Mouse (Mus musculus): ENCODE results near the gene Slfn9.
"Not testable (repeated sequence)": the region's sequence is repeated elsewhere in the genome, so short reads cannot be mapped to it uniquely, and the experiment has no call there.

Slfn9 gene

DNA sequence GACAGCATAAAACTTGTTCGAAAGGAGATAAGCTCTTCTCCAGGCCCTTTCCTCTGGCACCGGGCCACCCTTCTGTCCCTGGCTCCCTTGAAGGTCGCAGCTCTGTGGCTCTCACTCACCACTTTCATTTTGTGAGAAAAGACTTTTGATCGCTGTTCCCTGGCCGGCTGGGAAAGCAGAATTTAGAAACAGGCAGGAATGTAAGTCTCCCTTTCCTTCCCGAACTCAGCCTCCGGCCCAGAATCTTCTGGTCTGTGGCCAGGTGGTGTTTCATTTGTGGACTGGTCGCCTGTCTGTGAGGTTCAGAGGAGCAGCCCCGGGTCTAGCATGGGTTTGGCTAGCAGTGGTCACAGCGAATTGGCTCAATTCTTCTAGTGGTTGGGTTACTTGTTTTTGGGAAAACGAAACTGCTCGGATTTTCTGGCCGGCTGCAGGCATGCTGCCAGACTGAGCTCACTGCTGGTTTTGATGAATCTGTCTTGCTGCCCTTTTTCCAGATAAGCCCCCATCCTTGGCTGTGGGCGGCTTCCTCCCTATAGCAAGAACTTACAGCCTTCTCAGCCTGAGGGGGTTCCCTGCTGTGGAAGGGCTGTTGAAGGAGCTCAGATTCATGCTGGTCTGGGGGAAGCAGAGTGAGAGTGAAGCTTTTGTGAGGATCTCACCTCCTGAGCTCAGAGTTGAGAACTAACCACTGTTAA is at the start of gene Slfn9:
Gene Slfn9 (minus strand): TSS at position 362 of the 698 bp plus-strand sequence.
- DNase-seq (ENCODE audit: low read depth), result no peak

DNA sequence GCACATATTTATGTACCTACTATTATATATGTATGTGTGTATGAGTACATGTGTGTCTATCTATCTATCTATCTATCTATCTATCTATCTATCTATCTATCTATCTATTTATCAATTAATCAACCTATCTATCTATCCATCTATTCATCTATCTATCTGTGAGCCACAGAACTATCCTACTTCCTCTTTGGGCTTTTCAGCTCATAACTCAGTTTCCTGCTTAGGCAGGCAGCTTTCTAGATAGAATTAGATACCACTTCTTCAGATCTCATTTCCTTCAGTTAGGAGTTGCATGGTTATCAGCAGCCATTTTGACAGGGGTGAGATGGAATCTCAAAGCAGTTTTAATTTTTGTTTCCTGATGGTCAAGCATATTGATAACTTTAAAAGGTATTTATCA is 49.4 kb upstream of the Slfn9 start:
- DNase-seq (ENCODE audit: low read depth), result no peak

DNA sequence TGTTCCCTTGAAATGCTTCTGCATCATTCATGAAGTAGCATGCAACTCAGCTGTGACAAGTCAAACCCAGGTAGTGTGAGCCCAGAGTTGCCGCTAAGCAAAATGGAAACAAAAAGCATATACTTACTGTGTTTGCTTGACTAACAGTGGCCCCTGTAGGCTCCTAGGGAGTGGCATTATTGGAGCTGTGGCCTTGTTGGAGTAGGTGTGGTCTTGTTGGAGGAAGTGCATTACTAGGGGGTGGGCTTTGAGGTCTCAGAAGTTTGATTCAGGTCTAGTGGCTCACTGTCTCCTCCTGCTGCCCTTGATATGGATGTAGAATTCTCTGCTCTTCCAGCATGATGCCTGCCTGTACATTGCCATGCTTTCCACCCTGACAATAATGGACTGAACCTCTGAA is 48.7 kb upstream of the Slfn9 start:
- no peak for DNase-seq (ENCODE audit: low read depth)

DNA sequence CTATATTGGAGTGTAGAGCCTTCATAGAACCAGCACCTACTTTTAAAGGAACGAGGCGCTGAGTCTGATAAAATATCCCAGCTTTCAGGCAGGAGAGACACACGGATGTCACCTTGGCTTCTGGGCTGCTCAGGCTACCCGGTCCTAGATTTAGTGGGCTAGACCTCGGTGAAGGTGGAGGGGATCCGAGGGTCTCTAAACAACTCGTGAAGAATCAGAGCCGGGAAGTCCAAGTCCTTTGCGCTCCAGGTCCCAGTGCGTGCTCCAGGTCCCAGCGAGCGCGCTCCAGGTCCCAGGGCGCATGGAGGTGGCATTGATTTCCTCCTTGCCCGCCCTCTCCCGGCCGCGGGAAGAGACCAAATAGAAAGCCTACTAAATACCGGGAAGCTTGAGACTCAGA is 48.2 kb upstream of the Slfn9 start:
- DNase-seq (ENCODE audit: low read depth), result no peak

DNA sequence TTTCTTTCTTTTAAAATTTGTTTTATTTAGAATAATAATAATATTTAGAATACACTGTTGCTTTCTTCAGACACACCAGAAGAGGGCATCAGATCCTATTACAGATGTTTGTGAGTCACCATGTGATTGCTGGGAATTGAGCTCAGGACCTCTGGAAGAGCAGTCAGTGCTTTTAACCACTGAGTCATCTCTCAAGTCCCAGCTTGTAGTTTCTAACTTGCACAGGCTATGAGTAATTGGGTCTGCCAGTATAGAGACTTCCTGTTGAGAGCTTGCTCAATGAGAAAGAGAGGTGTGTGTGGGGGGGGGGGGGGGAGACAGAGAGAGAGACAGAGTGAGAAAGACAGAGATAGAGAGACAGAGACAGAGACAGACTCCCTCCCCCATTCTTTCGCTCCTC is 47.5 kb upstream of the Slfn9 start:
- DNase-seq (ENCODE audit: low read depth), result no peak

DNA sequence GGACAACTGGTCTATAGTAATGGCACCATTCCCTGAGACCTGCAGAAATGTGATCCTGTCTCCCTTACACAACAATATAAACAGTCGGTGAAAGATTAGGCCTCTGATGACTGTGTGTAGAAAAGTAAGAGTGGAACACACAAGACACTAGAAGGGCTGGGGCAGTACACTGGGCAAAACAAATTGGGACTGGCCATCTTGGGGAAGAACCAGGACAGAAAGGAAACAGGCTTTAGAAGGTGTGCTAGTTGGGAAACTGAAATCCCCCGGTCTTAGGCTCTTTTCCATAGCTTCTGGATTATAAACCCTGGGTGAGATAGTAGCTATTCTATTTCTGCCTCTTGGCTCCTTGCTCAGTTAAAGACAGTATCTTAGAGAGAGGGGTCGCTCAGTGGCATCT is 47.1 kb upstream of the Slfn9 start:
- not testable (repeated sequence) for DNase-seq (ENCODE audit: low read depth)

DNA sequence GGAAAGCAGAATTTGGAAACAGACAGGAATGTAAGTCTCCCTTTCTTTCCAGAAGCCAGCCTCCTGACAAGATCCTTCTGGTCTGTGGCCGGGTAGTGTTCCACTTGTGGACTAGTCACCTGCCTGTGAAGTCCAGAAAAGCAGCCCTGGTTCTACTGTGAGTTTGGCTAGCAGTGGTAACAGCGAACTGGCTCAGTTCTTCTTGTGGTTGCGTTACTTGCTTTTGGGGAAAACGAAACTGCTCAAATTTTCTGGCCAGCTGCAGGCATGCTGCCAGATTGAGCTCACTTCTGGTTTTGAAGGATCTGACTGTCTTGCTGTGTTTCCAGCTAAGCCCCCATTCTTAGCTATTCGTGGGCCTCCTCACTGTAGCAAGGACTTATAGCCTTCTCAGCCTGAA is 29.0 kb upstream of the Slfn9 start, which contains the start of gene Slfn8:
Gene Slfn8 (minus strand): TSS at position 190 of the 400 bp plus-strand sequence.
- no peak for DNase-seq (ENCODE audit: low read depth)

DNA sequence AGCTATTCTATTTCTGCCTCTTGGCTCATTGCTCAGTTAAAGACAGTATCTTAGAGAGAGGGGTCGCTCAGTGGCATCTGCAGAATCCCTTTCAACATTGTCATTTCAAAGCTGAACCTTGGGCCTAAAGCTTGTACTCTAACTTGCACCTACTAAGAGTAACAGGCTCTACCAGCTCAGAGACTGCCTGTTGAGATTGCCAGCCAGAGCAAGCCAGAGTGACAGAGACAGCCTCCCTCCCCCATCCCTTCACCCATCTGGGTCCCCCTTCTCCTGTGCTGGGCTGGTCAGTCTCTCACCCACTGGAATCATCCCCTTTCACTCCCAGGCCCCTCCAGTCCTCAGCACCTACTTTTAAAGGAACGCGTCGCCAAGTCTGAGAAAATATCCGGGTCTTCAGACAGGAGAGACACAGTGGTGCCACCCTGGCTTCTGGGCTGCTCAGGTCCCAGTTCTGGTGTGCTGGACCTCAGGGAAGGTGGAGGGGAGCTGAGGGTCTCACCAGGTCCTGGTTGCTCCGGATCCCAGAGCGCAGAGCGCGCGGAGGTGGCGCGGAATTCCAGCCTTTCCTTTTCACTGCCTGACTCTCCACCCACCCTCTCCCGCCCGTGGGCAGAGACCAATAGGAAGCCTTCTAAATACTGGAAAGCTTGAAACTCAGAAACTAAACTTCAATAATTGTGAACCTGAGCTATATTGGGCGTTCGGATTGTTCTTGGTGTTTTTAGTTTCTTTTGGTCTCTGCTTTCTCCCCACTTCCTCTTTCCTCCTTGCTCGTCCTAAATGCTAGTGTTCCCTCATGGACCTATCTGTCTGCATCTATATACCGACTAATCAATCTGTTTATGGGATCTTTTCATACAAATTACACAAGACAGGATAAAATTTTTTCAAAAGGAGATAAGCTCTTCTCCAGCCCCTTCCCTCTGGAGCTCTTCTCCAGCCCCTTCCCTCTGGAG is 28.2 kb upstream of the Slfn9 start:
- not testable (repeated sequence) for DNase-seq (ENCODE audit: low read depth)

DNA sequence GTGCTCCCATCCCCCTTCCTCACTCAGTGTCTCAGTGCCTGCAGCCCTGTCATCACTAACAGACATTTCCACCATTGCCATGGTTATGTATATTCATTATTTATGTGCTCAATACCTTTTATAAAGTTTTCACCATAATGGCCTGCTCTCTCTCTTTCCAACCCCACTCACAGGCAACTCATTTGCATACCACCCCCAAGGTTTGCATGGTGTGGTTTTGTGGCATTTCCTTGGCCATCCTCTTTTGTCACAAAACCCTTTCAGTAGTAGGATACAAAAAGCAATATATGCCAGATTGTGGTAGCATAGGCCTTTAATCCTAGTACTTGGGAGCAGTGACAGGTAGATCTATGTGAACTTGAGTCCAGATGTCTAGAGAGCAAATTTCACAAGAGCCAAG is 24.5 kb upstream of the Slfn9 start:
- no peak for DNase-seq (ENCODE audit: low read depth)

DNA sequence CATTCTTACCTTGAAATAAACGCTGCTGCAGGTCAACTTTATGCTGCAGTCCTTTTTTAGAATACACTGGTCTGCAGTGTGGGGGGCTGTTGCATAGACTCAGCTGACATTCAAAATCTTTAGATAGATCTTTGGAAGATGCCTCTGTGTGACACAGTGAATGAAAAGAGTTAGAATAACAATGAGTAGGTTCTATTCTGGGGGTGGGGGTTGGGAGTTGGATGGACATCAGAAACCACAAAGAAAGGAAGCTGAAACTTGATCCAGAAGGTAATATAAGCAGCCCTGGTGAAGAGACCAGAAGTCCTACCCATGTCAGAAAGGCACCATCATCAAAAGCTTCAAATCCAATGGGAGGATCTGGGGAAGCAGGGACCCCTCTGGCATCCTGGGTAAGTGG is 21.7 kb upstream of the Slfn9 start:
- no peak for DNase-seq (ENCODE audit: low read depth)

DNA sequence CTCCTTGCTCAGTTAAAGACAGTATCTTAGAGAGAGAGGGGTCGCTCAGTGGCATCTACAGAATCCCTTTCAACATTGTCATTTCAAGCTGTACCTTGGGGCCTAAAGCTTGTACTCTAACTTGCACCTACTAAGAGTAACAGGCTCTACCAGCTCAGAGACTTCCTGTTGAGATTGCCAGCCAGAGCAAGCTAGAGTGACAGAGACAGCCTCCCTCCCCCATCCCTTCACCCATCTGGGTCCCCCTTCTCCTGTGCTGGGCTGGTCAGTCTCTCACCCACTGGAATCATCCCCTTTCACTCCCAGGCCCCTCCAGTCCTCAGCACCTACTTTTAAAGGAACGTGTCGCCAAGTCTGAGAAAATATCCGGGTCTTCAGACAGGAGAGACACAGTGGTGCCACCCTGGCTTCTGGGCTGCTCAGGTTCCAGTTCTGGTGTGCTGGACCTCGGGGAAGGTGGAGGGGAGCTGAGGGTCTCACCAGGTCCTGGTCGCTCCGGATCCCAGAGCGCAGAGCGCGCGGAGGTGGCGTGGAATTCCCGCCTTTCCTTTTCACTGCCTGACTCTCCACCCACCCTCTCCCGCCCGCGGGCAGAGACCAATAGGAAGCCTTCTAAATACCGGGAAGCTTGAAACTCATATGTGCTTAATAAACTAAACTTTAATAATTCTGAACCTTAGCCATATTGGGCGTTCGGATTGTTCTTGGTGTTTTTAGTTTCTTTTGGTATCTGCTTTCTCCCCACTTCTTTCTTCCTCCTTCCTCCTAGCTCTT is 831 bp downstream of the Slfn9 start:
- not testable (repeated sequence) for DNase-seq (ENCODE audit: low read depth)

DNA sequence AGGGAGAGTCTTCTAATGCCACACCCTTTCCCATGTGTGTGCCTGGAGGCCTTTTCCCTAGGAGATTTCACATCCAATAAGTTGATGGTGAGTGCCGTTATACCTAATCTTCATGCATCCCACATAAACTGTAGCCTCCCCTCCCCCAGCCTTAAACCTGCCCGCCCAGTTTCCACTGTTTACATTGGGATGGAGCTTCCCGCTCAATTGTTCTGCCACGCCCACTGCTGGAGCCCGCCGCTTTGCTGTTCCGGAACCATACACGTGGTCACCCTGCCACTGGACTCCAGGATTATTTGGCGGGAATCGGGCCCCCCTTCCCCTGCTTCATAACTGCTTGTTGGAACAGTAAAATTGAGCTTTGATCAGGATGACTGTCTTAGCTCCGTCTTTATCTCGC is 2.3 kb downstream of the Slfn9 start:
- no peak for DNase-seq (ENCODE audit: low read depth)

DNA sequence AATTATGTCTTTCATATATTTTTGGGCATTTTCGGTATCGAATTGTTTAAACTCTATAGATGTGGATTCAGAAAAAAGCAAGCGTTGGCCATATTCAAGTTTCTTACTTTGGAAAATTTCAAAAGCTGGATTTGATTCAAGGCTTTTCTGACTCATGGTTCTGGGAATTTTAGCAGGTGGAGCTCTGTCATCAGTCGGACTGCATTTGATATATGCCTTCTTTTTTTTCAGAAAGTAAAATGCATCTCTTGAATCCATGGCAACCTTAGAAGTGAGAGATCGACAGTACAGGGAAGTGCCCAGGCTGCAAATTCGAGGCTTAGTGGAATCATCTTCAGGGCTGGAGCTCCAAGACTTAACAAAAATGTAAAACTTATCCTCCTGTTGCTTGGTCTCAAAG is 4.0 kb downstream of the Slfn9 start:
- DNase-seq (ENCODE audit: low read depth), result no peak

DNA sequence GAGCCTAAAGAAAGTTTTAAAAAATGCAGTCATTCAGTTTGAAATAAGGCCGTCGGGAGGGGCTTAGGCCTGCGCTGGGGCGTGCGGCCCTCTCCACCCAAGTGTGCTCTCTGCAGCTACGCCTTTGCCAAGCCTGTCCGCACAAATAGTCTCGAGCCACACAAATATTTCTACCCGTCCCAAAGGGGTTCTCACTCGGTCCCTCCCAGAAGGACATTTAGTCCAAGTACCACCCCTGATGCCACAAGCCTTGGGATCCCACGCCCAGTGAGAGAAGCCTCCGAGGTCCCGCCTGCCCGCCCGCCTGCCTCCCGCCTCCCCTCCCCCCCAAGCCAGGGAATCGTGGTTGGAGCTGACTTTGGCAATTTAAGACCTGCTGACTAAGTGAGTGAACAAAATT is 8.4 kb downstream of the Slfn9 start:
- DNase-seq (ENCODE audit: low read depth), result no peak

DNA sequence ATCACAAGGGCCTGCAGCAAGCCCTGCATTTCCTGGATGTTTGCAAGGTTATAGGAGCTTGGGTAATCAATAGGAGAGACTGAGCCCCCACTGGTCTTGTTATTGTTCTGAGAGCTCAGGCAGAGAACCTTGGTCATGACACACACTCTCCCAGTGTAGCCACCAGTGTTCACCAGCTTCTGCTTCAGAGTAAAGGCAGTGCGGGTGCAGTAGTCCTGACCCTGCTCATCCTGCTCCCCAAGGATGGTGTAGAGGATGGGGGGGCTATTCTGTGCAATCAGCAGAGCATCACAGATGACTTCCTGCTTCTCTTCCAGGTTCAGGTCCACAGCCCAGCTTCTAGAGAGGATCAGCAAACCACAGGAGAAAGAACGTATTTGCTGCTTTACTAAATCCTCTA is 9.2 kb downstream of the Slfn9 start:
- DNase-seq (ENCODE audit: low read depth), result not testable (repeated sequence)

DNA sequence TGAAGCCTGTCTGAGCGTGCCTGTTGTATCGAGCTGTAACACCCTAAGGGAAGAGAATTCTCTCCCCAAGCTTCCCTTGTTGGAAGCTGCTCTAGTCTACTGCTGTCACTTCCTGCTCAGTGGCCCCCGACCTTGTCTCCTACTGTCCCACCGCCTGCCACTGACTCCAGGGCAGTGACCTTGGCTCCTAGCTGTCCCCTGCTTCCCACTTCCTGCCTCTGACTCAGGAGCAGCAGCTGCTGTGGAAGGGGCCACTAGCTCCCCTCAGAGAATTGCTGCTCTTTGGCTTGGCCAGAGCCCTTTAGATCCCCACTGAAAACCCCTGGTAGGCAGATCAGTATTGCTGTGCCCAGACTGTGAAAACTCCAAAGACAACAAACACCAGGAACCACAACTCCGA is 17.7 kb downstream of the Slfn9 start:
- DNase-seq (ENCODE audit: low read depth), result no peak

DNA sequence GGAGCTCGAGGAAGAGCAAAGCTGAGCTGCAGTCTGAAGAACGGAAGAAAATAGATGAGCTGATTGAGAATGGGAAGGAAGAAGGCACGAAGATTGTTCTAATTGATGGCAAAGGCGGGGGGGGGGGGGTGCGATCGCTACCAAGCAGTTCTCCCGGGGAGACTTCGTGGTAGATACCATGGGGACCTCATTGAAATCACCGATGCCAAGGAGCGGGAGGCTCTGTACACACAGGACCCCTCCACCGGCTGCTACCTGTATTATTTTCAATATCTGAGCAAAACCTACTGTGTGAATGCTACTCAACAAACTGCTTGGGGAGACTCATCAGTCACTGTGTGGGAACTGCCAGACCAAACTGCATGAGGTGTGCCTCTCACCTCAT is 20.0 kb downstream of the Slfn9 start:
- DNase-seq (ENCODE audit: low read depth), result no peak

DNA sequence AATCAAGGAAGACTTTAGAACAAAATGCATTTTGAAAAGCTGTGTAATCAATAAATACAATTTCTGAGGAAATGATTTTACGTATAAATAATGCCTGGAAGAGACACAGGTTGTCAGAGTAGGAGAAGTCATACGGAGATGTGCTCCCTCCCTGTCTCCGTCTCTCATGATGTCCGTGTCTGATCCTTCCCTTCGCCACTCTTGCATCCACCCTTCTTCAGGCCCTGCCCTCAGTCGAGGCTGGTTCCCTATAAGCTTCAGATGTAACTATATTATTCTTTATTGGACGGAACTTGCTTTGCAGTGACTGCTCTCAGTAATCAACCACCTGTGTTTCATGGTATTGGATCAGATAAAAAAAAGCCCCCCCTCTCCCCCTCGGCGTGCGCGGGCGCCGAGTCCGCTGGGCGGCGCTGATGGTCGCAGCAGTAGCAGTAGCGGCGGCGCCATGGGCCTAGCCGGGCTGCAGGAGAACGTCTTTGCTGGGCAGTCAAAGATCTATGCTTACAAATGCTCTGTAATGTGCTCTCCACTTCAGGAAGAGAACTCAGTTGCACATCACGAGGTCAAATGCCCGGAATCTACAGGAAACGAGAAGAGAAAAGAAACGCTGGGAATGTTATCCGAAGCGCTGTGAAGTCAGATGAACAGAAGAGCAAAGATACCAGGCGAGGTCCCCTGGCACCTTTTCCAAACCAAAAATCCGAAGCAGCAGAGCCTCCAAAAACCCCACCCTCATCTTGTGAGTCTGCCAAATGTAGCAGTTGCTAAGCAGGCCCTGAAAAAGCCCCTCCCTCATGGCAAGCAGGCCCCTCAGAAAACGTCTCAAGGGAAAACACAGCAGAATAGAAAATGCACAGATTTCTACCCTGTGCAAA is 20.7 kb downstream of the Slfn9 start:
- DNase-seq (ENCODE audit: low read depth), result no peak

DNA sequence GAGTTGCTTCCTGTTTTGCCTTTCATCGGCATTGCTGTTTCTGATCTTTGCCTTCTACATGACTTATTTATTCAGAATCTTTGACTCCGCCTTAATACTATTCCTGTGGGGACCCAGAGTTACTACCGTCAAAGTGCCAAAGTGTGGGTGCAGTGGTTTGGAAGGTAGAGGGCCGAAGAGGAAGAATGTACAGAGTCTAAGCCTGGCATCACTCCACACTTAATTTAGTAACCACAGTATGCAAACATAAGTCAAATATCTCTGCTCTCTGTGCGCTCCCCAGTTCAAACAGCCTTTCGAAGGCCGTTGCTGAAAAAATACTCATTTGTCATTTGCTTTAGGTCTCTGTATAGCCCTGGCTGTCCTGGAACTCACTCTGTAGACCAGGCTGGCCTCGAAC is 29.4 kb downstream of the Slfn9 start:
- no peak for DNase-seq (ENCODE audit: low read depth)

DNA sequence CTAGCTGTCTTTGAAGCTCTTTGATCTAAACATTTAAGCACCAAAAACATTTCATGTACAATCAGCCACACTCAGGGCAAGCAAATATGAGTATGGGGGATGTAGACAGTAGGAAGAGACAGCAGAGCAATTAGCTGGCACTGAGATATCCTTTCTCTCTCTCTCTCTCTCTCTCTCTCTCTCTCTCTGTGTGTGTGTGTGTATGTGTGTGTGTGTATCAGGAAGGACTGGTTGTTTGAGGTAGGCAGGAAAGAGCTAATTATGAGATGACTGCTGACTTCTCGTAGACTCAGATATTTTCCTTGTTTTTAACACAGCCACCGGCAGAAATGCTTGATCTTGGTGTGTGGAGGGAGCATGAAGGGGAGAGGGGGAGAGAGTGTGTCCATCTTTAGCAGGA is 29.9 kb downstream of the Slfn9 start:
- DNase-seq (ENCODE audit: low read depth), result no peak

DNA sequence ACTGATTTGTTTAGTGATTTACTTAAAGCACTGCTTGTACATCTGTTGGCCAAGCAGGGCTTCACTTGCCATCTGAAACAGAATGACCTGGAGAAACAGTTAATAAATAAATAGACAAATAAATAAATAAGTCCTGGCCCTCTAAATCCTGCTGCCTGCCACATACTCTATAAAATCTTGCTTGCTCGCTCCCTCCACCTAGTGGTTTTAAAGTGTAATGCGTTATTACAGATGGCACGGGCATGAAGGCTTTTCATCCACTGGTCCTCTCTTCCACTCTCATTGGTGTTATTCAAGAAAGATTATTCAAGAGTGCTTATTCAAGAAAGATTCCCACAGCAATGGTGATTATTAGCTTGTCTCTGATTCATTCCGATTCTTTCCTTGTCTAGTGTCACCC is 32.0 kb downstream of the Slfn9 start:
- DNase-seq (ENCODE audit: low read depth), result no peak

DNA sequence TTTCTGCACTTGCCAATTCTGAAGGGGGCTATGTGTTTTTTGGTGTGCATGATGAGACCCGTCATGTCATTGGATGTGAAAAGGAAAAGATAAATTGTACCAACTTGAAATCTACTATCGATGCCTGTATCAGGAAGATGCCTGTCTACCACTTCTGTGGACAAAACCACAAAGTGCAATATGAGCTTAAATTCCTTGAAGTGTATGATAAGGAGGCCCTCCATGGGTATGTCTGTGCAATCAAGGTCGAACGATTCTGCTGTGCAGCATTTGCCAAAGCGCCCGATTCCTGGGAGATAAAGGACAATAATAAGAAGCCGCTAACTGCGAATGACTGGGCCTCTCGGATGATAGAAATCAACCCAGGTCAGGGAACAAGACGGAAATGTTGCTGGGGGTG is 34.7 kb downstream of the Slfn9 start:
- no peak for DNase-seq (ENCODE audit: low read depth)
